Mouse (Mus musculus): ENCODE results near the gene Zfp300.

GRCm38 (mm10) chrX:21062544-21062890, 26.8 kb downstream of the Zfp300 start:
- TF ChIP-seq POLR2A (IDR thresholded peaks at IDR 0.05; ENCODE audit: borderline replicate concordance, low read depth, low read length), result no peak
- TF ChIP-seq CTCF (IDR thresholded peaks at IDR 0.05; ENCODE audit: low read depth, low read length), result no peak
